Mouse (Mus musculus) embryo, embryonic 10 days (tissue): ENCODE measurements at regions not wholly inside any gene's neighbourhood (a gene's known extent, or its start where the extent isn't known, plus 50 kb on each side); places are given as distances from the start of the nearest gene placed in this dataset.
A peak's percentile ranks its signal among the peaks of the same experiment; 100 is the strongest.

Experiments
- DNase-seq: peaks from one replicate; pipeline ENCODE4 v3.0.0-alpha.2; 2015; ENCODE audit warnings: low spot score

- no peak for DNase-seq
Observed at GRCm38 (mm10) chr16:24143894-24144293, 155.2 kb upstream of the Bcl6 start.

GRCm38 (mm10) chr16:24142915-24143541 lies 154.4 kb upstream of the Bcl6 start:
- DNase-seq, result no peak

- no peak for DNase-seq
Observed at GRCm38 (mm10) chr16:24139109-24139508, 150.5 kb upstream of the Bcl6 start.

GRCm38 (mm10) chr16:24137266-24138033 lies 148.8 kb upstream of the Bcl6 start:
- DNase-seq, result peak; percentile 16

- DNase-seq, result no peak
Observed at GRCm38 (mm10) chr16:24136483-24137148, 148.0 kb upstream of the Bcl6 start.

GRCm38 (mm10) chr16:24135841-24136240 lies 147.2 kb upstream of the Bcl6 start:
- DNase-seq, result no peak

- DNase-seq, result no peak
Observed at GRCm38 (mm10) chr16:24135351-24135750, 146.7 kb upstream of the Bcl6 start.

- DNase-seq, result no peak
Observed at GRCm38 (mm10) chr16:24134486-24135050, 145.9 kb upstream of the Bcl6 start.

GRCm38 (mm10) chr16:24130646-24131045 lies 142.0 kb upstream of the Bcl6 start:
- DNase-seq, result no peak

GRCm38 (mm10) chr16:24129701-24130100 lies 141.0 kb upstream of the Bcl6 start:
- no peak for DNase-seq

GRCm38 (mm10) chr16:24128566-24128965 lies 139.9 kb upstream of the Bcl6 start:
- DNase-seq, result no peak

- DNase-seq, result no peak
Observed at GRCm38 (mm10) chr16:24124766-24125165, 136.1 kb upstream of the Bcl6 start.

GRCm38 (mm10) chr16:24124083-24124482 lies 135.4 kb upstream of the Bcl6 start:
- DNase-seq, result no peak

GRCm38 (mm10) chr16:24121633-24122032 lies 133.0 kb upstream of the Bcl6 start:
- DNase-seq, result no peak

GRCm38 (mm10) chr16:24120836-24121235 lies 132.2 kb upstream of the Bcl6 start:
- no peak for DNase-seq

GRCm38 (mm10) chr16:24118487-24118886 lies 129.8 kb upstream of the Bcl6 start:
- no peak for DNase-seq

GRCm38 (mm10) chr16:24102854-24103690 lies 114.4 kb upstream of the Bcl6 start:
- no peak for DNase-seq

GRCm38 (mm10) chr16:24097596-24097995 lies 108.9 kb upstream of the Bcl6 start:
- no peak for DNase-seq

- DNase-seq, result no peak
Observed at GRCm38 (mm10) chr16:24096076-24096475, 107.4 kb upstream of the Bcl6 start.

GRCm38 (mm10) chr16:24095630-24096029 lies 107.0 kb upstream of the Bcl6 start:
- DNase-seq, result no peak

GRCm38 (mm10) chr16:24094566-24094965 lies 105.9 kb upstream of the Bcl6 start:
- DNase-seq, result no peak

GRCm38 (mm10) chr16:24093624-24094023 lies 105.0 kb upstream of the Bcl6 start:
- no peak for DNase-seq
